Comparison of ENCODE assay signal across 20 mouse cellular contexts in genomic region chr4:143294324-143294723, GRCm38 (mm10). TPM values are rescaled to one million over a fixed set of nuclear protein-coding genes. Genes with fewer than 3 reads are reported as not detected.
DNase-seq lines count a peak whose midpoint lies in the region; ATAC-seq and TF ChIP-seq lines count a peak whose summit lies in the region.
"Had no signal": no experiment of that assay in that cellular context is flagged by ENCODE, and none has a peak within 500 bp of the region (broad histone marks: within the 10 kb centered on the region; RNA-seq: fewer than 3 reads in every experiment).

No protein-coding gene starts in this region.

- no peak for ATAC-seq in kidney, postnatal 0 days (replicated peaks; ENCODE audit: low FRiP score, low read depth)
- ATAC-seq in stomach, embryonic 16.5 days (ENCODE audit: insufficient read depth, low FRiP score), result no peak
- no peak for ATAC-seq in CD4-positive, CD25-positive, alpha-beta regulatory T cell, adult 4 months
- ATAC-seq: forebrain, postnatal 0 days; inflammation-experienced regulatory T-cells, adult 6 months; midbrain, embryonic 15.5 days had no signal

- no peak overlapping the region for H3K4me2 ChIP-seq in kidney, postnatal 0 days (ENCODE audit: low read length)
- no peak overlapping the region for H3K4me2 ChIP-seq in stomach, embryonic 16.5 days (ENCODE audit: low read depth, low read length)
- H3K4me2 ChIP-seq: heart, embryonic 12.5 days; limb, embryonic 13.5 days; liver, embryonic 15.5 days; midbrain, embryonic 15.5 days had no signal

- H3K9me3 ChIP-seq in kidney, postnatal 0 days (replicated peaks; ENCODE audit: low read length), result no peaks in the 10 kb centered on the region
- H3K9me3 ChIP-seq in stomach, embryonic 16.5 days (replicated peaks; ENCODE audit: control insufficient read depth, low read length), result no peaks in the 10 kb centered on the region
- H3K9me3 ChIP-seq: liver, embryonic 15.5 days; midbrain, embryonic 15.5 days had no signal

- peak; percentile 53 for DNase-seq in gastrocnemius, adult 2 months
- DNase-seq in gastrocnemius, postnatal 36 days, result no peak
- DNase-seq in kidney, postnatal 0 days (ENCODE audit: low spot score), result peak; percentile 33
- no peak for DNase-seq in kidney, adult 8-10 months
- peak; percentile 67 for DNase-seq in urinary bladder, postnatal 14 days (ENCODE audit: low spot score)
- no peak for DNase-seq in urinary bladder, postnatal 36 days (ENCODE audit: low spot score in 2 of 2)
- DNase-seq: cerebellum, adult 18-20 months; cerebellum, postnatal 36 days; forebrain, postnatal 0 days; kidney, postnatal 10 days; thymus, adult 18-20 months had no signal

- no peaks in the 10 kb centered on the region for H3K36me3 ChIP-seq in kidney, postnatal 0 days (ENCODE audit: insufficient read depth, low read length)
- H3K36me3 ChIP-seq in stomach, embryonic 16.5 days (ENCODE audit: control insufficient read depth, insufficient read depth, low read length), result peaks cover 3% of the 10 kb centered on the region; the same call in 1 of the 2 replicates
- H3K36me3 ChIP-seq: liver, embryonic 15.5 days; midbrain, embryonic 15.5 days had no signal

- no peaks in the 10 kb centered on the region for H3K27me3 ChIP-seq in kidney, postnatal 0 days (ENCODE audit: insufficient read depth, low read length)
- 0 out of 2 replicates have a peak, but pooled peaks cover 3% of the 10 kb centered on the region for H3K27me3 ChIP-seq in stomach, embryonic 16.5 days (ENCODE audit: control insufficient read depth, insufficient read depth, low read length)
- H3K27me3 ChIP-seq: limb, embryonic 13.5 days; midbrain, embryonic 15.5 days had no signal

- peak overlapping the region; percentile 23; the same call in 1 of the 2 replicates for H3K4me3 ChIP-seq in gastrocnemius, adult 2 months
- H3K4me3 ChIP-seq in kidney, postnatal 0 days (replicated peaks; ENCODE audit: low read depth, low read length), result no peak overlapping the region
- no peak overlapping the region for H3K4me3 ChIP-seq in stomach, embryonic 16.5 days (replicated peaks; ENCODE audit: low read length)
- H3K4me3 ChIP-seq: heart, embryonic 12.5 days; limb, embryonic 13.5 days; liver, embryonic 15.5 days; midbrain, embryonic 15.5 days had no signal

- no peak for TF ChIP-seq CTCF in gastrocnemius, adult 2 months (IDR thresholded peaks at IDR 0.05)
- TF ChIP-seq CTCF in kidney, postnatal 0 days (IDR thresholded peaks at IDR 0.05; ENCODE audit: low read depth), result no peak

- no peak overlapping the region for H3K9ac ChIP-seq in kidney, postnatal 0 days (ENCODE audit: low read depth, low read length)
- no peak overlapping the region for H3K9ac ChIP-seq in stomach, embryonic 16.5 days (ENCODE audit: low read length)
- H3K9ac ChIP-seq: forebrain, postnatal 0 days; heart, embryonic 12.5 days; limb, embryonic 13.5 days; liver, embryonic 15.5 days; midbrain, embryonic 15.5 days had no signal

- H3K4me1 ChIP-seq in kidney, postnatal 0 days (replicated peaks; ENCODE audit: insufficient read depth, low read length), result peaks cover 25% of the 10 kb centered on the region
- H3K4me1 ChIP-seq in stomach, embryonic 16.5 days (ENCODE audit: control insufficient read depth, insufficient read depth, low read length), result peaks cover 25% of the 10 kb centered on the region
- H3K4me1 ChIP-seq: liver, embryonic 15.5 days had no signal

- WGBS in kidney, postnatal 0 days, result 53% methylated on average over 6 of the region's 6 CpGs
- 37% methylated on average over 6 of the region's 6 CpGs for WGBS in stomach, embryonic 16.5 days

- peak overlapping the region; percentile 66; the same call in 1 of the 2 replicates for H3K27ac ChIP-seq in gastrocnemius, adult 2 months
- peak overlapping the region; percentile 71 for H3K27ac ChIP-seq in kidney, postnatal 0 days
- H3K27ac ChIP-seq in stomach, embryonic 16.5 days (ENCODE audit: low read length), result peak overlapping the region; percentile 73
- H3K27ac ChIP-seq: limb, embryonic 13.5 days; liver, embryonic 15.5 days; midbrain, embryonic 15.5 days had no signal

- intact Hi-C loops in gastrocnemius, adult 2 months (cut with DNase I), result no loop called here
- intact Hi-C loops in gastrocnemius, postnatal 36 days (cut with DNase I), result no loop called here

RNA-seq across cellular contexts. Expression of gene Pdpn, which starts 5.0 kb away (rescaled TPM):
- 1 to 10 TPM; 4.5 to 7.7 TPM for total RNA-seq in gastrocnemius, adult 2 months (2021)
- 1 to 10 TPM; 7.0 to 7.7 TPM for total RNA-seq in gastrocnemius, postnatal 36 days (2021)
- polyA plus RNA-seq in kidney, postnatal 0 days (2015; fragmentation: Nextera tagmentation; extraction: Ambion mirVana), result 49.4 and 49.9 TPM in 2 replicates
- 32.2 and 33.7 TPM in 2 replicates for polyA plus RNA-seq in stomach, embryonic 16.5 days (2015; fragmentation: Nextera tagmentation; extraction: Ambion mirVana)
- polyA plus RNA-seq in CD4-positive, CD25-positive, alpha-beta regulatory T cell, adult 4 months (2017; shearing (Covaris generic)), result not detected
- total RNA-seq: megakaryocyte progenitor cell, adult 5-6 weeks had no signal

RNA-seq across cellular contexts. Expression of gene Lrrc38, which starts 55.2 kb away (rescaled TPM):
- 10 to 100 TPM; 27.1 to 39.4 TPM for total RNA-seq in gastrocnemius, adult 2 months (2021)
- 10 to 100 TPM; 18.7 to 22.2 TPM for total RNA-seq in gastrocnemius, postnatal 36 days (2021)
- 0.09 and 0.15 TPM in 2 replicates for polyA plus RNA-seq in kidney, postnatal 0 days (2015; fragmentation: Nextera tagmentation; extraction: Ambion mirVana)
- polyA plus RNA-seq in stomach, embryonic 16.5 days (2015; fragmentation: Nextera tagmentation; extraction: Ambion mirVana), result 0.23 TPM in 1 of 2 replicates, not detected in the other
- polyA plus RNA-seq in CD4-positive, CD25-positive, alpha-beta regulatory T cell, adult 4 months (2017; shearing (Covaris generic)), result not detected
- total RNA-seq: megakaryocyte progenitor cell, adult 5-6 weeks had no signal
- polyA plus RNA-seq: heart, embryonic 12.5 days; inflammation-experienced regulatory T-cells, adult 6 months; spleen, adult 2 months had no signal

Comparison
In these comparisons a context has a peak if more than half of its experiments do, and no peak if none do; other contexts are left out.
1. DNase-seq: peak in gastrocnemius, adult 2 months (single experiment), kidney, postnatal 0 days (single experiment) and urinary bladder, postnatal 14 days (single experiment); none in gastrocnemius, postnatal 36 days (0 of 2), kidney, adult 8-10 months (0 of 2) and urinary bladder, postnatal 36 days (0 of 2).
2. RNA of gene Pdpn, which starts 5.0 kb away (polyA plus RNA-seq): 49.4 to 49.9 TPM in kidney, postnatal 0 days and 32.2 to 33.7 TPM in stomach, embryonic 16.5 days; not detected in CD4-positive, CD25-positive, alpha-beta regulatory T cell, adult 4 months; every median in the first group is over 10 times any median in the second.
3. Peak in every context shown above with its lines, with median percentiles within 50 percentile points of each other: H3K27ac ChIP-seq.